Mouse (Mus musculus): ENCODE results near the gene Nap1l4.

Gene Nap1l4

DNA sequence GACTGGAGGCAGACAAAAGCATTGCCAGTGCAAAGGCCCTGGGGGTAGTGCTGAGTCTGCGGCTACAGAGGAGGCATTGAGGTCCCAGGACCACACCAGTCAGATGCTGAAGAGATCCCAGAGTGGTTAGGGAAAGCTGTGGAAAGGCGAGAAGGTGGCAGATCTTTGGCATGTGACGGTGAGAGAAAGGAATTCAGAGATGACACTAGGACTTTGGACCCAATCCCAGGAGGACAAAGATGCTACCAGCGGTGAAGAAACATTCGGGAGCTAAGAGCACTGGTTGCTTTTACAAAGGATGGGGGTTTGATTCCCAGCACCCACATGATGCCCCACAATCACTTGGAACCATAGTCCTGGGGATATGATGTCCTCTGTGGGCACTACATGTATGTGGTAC, 71.1 kb downstream of the Nap1l4 start:
- no peak for DNase-seq (ENCODE audit: low read depth, low spot score)

DNA sequence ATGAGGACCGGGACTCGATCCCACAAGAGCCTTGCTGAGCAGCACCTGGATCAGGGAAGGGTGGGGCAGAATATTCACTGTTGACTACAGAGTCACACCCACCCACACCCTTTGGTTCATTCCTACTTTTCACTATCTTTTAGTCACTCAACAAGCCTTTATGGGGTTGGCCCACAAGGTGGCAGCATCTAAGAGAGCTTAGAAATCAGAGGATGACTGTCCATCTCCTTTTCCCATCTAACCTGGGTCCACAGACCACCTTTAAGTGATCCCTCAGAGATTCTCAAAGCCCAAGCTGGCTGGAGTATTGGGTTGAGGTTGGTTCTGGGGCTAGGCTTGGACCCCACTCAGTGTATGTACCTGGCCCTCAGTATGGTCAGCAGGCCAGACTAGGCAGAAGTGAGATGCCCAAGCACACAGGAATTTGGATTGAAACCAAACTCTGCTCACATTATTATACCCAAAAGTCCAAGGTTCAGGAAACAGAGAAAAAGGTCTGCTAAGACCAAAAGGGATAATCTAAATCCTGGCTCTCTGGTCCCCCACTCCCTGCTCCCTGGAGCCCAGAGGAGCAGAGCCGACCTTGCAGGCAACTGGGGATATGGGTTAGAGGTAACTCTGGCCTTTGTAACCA, 72.1 kb downstream of the Nap1l4 start:
- peak; percentile 21 for DNase-seq (ENCODE audit: low read depth, low spot score)

- DNase-seq (ENCODE audit: low read depth, low spot score): no peak
Measured at GRCm38 (mm10) chr7:143475876-143476275, 73.0 kb downstream of the Nap1l4 start.

GRCm38 (mm10) chr7:143474811-143475210, 74.1 kb downstream of the Nap1l4 start:
- no peak for DNase-seq (ENCODE audit: low read depth, low spot score)

GRCm38 (mm10) chr7:143473347-143474101, 75.4 kb downstream of the Nap1l4 start, which contains the start of gene Slc22a18:
Gene Slc22a18, plus strand, starts transcription at chr7:143473736.
- no peak for DNase-seq (ENCODE audit: low read depth, low spot score)

- DNase-seq (ENCODE audit: low read depth, low spot score): peak; percentile 74
Measured at GRCm38 (mm10) chr7:143469946-143470345, 79.0 kb downstream of the Nap1l4 start.

GRCm38 (mm10) chr7:143467714-143468113, 81.2 kb downstream of the Nap1l4 start:
- no peak for DNase-seq (ENCODE audit: low read depth, low spot score)

GRCm38 (mm10) chr7:143466099-143466677, 82.7 kb downstream of the Nap1l4 start:
- peak; percentile 61 for DNase-seq (ENCODE audit: low read depth, low spot score)

- DNase-seq (ENCODE audit: low read depth, low spot score): no peak
Measured at GRCm38 (mm10) chr7:143464811-143465560, 83.9 kb downstream of the Nap1l4 start.

DNA sequence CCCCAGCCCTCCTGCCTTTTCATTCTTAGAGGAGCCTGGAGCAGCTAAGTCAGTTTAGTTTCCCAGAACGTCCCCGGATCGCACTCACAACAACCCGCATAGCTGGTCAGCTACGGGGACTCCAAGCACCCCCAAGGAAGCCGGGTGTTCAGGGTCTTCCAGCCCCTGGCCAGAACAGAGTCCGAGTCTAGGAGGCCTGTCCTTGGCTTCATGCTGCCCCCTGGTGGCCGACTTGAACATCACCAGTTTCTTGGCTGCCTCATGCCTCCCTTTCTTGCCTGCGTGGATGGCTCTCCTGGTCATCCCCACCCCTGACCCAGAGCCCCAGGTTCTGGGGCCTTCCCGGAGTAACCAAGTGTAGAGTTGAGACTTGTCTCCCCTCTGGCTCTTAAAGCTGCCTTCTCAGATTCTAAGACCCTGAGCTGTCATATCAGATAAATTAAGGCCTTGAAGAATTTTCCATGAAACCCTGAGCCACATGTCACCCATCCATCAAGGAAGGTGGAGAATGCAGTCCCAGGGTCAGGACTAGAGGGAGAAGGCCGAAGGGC, 85.0 kb downstream of the Nap1l4 start:
- DNase-seq (ENCODE audit: low read depth, low spot score): peak; percentile 61

Measured in 3T3-L1 (cell line).